Mouse (Mus musculus) adrenal gland, postnatal 10 days (tissue): ENCODE results near the gene Ccdc38. TPM values are rescaled to one million over a fixed set of nuclear protein-coding genes. Genes with fewer than 3 reads are reported as not detected.

Experiments used
- DNase-seq: peaks from one replicate; pipeline ENCODE4 v3.0.0; 2021; ENCODE audit warnings: mixed read lengths
- long read RNA-seq, 2 experiments: library from polyadenylated mRNA; stranded (forward); transcript quantifications; one replicate each; pipeline ENCODE4 v2.0.0; 2021
- total RNA-seq, 2 experiments: library from RNA; stranded (reverse); gene quantifications; 2 replicates each; pipeline ENCODE4 v1.2.3; 2021

Ccdc38 gene
- under 1 TPM in 1 of 2 experiments, not detected in 1; 0.33 TPM for total RNA-seq
- long read RNA-seq, experiment 1 = 0 reads
- long read RNA-seq, experiment 2 = 0 reads

DNA sequence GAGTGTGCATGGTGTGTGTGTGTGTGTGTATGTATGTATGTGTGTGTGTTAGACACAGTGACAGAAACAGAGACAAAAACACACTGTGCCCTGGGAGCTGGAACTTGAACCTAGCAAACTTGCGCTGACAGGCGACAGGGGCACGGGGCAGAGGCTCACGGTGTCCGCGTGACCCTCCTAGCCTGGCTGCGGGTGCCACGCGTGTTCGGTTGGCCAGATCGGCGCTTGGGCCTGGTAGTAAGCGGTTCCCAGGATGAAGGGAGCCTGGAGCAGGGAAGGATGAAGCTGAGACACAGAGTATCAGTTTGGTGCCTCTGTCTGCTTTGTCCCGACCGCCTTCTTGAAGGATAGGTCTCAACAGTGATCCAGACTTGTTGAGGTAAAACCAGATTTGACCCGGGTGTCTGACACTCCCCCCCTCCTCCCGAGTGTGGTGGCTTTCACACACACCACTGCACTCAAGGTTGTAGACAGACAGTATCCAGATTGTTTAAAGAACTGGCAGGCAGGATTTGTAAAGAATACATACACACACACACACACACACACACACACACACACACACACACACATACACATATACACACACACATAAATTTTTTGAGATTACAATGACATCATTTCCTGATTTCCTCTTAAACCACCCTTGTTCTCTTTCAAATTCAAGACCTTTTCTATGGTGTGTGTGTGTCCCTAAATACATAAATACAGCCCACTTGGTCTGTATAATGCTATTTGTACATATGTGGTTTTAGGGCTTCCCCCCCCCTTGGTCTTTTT, at the start of gene Ccdc38:
Ccdc38 (plus strand) TSS at position 202 of the 780 bp plus-strand sequence.
- DNase-seq = peak; percentile 10

GRCm38 (mm10) chr10:93500864-93501263, 39.6 kb upstream of the Ccdc38 start:
- no peak for DNase-seq

- DNase-seq = no peak
These were observed 39.1 kb upstream of the Ccdc38 start for GRCm38 (mm10) chr10:93501346-93501745.

DNA sequence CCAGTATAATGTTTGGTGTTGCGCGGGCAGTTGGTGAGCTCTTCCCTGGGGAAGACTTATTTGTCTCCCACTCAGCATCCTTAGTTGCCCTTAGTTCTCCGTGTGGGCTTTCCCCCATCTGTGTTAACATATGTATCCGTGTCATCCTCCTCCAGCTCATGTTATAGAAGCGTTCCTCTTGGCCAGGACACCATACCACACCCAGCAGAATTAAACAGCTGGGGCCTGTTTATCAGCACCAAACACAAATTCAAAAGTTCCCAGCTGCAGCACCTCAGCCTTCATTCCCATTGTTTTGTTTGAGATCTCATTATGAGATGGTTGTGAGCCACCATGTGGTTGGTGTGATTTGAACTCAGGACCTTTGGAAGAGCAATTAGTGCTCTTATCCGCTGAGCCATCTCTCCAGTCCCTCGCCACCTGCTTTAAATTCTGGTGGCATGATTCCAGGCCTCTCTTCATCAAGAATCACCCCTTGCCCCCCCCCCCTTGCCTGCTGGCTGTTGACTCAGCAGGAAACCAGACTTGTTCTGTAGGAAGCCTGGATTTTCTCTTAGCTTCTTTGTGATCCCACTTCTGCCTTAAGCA, 32.0 kb upstream of the Ccdc38 start:
- DNase-seq = no peak

DNA sequence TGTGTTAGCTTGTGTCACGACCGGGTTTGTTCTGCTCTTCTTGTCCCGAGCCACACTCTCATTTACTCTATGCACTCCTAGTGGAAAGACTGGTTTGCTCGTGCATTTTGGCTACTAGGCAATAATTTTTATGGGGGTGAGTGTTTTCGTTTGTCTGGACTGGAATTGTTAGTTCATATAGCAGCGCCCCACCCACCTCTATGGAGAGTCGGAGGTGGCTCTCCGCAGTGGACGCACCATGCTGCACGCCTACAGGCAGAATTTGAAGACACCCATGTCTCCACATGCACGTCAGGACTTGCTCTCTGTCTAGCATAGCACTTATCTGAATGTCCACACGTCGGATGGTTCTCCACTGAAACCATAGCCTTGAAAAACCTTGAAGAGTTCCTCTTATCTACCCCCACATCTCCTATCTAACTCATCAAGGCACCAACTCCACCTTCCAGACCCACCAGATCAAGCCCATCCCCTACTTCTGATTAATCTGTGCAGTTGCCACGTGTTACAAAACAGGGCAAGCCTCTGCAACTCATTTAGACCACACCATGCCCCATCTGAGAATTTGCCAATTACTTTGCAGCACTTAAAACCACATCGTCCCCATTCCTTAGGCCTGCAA, 30.8 kb upstream of the Ccdc38 start:
- DNase-seq = no peak

- DNase-seq = no peak
These were observed 25.0 kb upstream of the Ccdc38 start for GRCm38 (mm10) chr10:93515419-93515818.

GRCm38 (mm10) chr10:93515927-93516326, 24.5 kb upstream of the Ccdc38 start:
- no peak for DNase-seq

DNA sequence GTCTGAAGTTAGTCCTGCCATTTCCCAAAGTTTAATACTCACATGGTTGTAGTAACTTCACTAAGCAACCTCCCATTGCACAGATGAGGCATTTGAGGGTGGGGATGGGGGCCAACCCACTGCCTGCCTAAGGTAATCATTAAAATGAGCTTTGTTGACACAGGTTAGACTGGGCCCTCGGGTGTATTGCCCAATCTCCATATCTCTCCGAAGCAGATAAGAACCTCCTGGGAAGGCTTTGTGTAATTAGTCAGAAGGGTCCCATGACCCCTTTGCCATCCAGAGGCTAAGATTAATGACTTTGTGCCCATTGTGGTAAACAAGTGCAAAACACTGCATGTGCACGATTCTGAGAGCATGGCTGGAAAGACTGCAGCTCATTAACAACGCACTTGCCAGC, 22.7 kb upstream of the Ccdc38 start:
- no peak for DNase-seq

- DNase-seq = no peak
These were observed 22.2 kb upstream of the Ccdc38 start for GRCm38 (mm10) chr10:93518186-93518585.

GRCm38 (mm10) chr10:93518620-93519019, 21.8 kb upstream of the Ccdc38 start:
- no peak for DNase-seq

DNA sequence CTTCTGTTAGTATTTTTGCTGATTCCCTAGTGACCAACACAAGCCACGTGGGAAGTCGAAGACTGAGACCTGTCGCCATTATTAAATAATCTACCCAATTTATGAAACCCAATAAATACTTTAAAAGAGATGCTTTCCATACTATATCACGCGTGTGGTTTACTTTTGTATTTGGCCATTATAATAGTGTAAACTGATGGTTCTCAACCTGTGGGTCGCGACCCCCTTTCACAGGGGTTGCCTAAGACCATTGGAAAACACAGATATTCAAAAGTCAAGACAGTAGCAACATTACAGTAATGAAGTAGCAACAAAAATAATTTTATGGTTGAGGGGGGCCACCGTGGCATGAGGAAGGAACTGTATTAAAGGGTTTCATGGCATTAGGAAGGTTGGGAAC, 21.3 kb upstream of the Ccdc38 start:
- no peak for DNase-seq

DNA sequence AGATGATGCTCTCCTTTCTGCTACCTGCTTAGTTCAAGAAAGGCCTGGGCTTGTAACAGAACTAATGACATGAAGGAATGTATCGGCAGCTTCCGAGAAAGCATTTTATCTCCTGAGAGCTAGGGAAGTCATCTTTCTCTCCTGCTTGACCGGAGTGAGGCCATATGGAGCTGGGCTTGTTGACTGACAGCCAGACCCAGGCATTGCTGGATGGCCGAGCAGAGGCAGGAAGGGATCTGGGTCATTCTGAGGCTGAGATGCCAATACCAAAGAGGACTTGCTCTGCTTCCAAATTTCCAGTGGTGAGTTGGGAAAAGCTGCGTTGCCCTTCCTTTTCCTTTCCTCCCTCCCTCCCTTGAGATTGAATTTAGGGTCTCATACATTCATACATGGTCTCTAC, 20.7 kb upstream of the Ccdc38 start:
- no peak for DNase-seq

DNA sequence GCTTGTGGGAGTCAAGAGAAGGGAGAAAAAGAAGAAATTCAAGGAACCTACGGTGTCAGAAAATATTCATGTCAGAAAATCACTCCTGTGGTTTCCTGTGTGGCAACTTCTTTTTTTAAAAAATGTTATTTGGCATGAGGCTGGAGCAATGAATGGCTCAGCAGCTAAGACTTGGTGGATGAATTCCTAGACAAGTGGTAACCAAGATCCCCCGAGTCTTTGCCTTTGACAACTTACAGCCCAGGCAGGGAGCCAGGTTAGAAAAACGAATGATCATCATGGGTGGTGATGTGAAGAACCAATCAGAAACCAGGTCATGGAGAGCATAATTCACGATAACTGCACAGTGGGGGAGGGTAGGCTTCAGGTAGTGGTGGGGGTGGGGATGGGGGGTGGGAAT, 19.4 kb upstream of the Ccdc38 start:
- DNase-seq = no peak

GRCm38 (mm10) chr10:93525329-93525728, 15.1 kb upstream of the Ccdc38 start:
- DNase-seq = no peak

- DNase-seq = no peak
These were observed 2.1 kb upstream of the Ccdc38 start for GRCm38 (mm10) chr10:93538287-93538686.

- no peak for DNase-seq
These were observed 1.6 kb upstream of the Ccdc38 start for GRCm38 (mm10) chr10:93538818-93539217.

DNA sequence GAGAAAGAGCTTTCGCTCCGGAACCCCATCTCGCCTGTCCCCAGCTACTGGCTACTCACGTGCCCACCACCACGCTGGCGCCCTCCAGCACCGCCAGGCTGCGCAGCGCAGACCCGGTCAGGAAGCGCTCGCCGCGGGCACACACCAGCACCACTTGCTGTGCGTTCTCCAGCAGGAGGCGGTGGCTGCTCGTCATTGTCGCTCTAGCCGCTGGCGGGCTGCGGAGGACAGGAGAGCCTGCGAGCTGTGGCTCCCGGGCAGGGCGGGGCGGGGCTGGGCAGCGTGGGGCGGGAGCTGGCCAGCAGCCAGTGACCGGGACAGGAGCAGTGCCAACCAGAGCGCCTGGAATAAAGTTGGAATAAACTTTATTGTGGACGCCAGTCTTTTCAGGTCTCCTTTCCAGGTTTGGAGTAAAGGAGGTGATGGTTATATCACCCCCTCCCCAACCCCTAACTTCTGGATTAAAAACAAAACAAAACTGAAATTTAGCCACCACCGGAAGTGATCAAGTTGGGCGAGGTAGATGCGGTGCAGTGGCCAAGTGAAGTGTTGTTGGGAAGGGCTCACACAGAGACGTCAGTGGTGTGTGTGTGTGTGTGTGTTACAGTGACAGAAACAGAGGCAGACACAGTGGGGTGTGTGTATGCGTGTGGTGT, 529 bp upstream of the Ccdc38 start, which contains the start of gene Amdhd1:
Amdhd1 (minus strand) TSS at position 259 of the 656 bp plus-strand sequence.
- peak; percentile 92 for DNase-seq

DNA sequence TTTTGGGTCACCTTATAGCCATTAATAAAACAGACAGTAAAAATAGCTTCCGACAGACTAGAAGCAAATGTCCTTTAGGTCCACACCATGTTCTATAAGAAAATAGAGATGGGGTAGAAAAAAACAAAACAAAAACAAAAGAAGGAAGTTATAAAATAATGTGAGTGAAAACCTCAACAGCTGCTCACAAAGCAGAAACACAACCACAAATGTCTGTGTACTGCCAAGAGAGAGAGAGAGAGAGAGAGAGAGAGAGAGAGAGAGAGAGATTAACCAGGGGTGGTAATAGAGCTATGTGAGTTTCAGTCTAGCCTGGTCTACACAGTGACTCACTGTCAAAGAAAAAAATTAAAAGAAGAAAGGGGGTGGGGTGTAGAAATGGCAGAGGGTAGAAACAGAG, 1.2 kb downstream of the Ccdc38 start:
- DNase-seq = no peak

DNA sequence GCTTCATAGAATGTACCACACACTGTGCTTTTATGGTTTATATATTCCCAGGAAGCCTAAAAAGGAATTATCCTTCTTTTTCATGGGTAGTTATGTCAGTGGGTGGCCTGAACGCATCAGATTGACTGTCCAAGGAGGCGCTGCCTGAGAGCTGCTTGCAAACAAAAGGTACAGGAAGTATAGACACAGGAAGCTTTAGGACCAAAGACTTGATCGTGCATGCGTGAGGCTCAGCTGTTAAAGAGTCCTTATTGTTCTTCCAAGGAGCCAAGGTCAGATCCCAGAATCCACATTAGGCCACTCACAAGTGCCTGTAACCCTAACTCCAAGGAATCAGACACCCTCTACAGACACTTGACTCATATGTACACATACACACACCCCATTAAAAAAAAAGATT, 1.9 kb downstream of the Ccdc38 start:
- no peak for DNase-seq

- DNase-seq = peak; percentile 17
These were observed 2.7 kb downstream of the Ccdc38 start for GRCm38 (mm10) chr10:93543176-93543575.

GRCm38 (mm10) chr10:93544172-93544571, 3.7 kb downstream of the Ccdc38 start:
- DNase-seq = no peak

DNA sequence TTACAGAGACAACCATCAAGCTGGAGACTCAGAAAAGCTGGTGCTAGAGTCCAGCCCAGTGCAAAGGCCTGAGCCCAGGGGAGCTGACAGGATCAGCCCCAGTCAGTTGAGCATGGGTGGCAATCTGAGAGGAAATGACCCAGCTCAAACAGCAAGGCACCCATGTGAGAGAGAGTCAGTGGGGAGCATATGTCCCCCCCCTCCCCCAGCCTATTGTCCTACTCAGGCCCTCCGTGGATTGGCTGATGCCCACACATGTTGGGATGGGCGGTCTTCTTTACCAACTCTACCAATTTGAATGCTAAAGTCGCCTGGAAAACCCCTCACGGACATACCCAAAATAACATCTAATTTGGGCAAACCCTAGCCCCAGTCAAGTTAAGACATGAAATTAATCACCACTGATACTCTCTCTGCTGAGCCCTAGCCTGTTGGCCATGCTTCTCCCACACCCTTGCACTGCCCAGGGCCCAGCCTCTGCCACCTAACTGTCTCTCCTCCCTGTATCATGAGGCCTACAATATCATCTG, 7.4 kb downstream of the Ccdc38 start:
- no peak for DNase-seq

DNA sequence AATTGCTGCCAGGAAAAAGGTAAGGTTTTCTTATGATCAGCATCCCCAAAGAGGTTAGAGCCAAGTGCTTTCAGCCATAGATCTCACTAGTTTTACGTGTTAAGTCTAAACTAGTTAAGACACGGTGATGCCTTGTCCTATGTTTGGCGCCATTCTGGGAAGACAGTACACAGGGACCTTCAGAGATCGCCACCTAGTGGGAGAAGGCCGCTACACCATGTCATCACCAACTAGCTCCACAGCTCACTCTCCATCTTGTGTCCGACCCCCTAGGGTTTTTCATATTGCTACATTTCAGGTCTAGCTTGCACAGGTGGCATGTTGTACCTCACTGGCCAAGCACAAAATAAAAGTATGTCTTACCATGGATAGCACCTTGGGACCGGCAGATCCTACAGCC, 8.6 kb downstream of the Ccdc38 start:
- DNase-seq = peak; percentile 82
